11 mouse cellular contexts compared by ENCODE assay signal in the genomic region with DNA sequence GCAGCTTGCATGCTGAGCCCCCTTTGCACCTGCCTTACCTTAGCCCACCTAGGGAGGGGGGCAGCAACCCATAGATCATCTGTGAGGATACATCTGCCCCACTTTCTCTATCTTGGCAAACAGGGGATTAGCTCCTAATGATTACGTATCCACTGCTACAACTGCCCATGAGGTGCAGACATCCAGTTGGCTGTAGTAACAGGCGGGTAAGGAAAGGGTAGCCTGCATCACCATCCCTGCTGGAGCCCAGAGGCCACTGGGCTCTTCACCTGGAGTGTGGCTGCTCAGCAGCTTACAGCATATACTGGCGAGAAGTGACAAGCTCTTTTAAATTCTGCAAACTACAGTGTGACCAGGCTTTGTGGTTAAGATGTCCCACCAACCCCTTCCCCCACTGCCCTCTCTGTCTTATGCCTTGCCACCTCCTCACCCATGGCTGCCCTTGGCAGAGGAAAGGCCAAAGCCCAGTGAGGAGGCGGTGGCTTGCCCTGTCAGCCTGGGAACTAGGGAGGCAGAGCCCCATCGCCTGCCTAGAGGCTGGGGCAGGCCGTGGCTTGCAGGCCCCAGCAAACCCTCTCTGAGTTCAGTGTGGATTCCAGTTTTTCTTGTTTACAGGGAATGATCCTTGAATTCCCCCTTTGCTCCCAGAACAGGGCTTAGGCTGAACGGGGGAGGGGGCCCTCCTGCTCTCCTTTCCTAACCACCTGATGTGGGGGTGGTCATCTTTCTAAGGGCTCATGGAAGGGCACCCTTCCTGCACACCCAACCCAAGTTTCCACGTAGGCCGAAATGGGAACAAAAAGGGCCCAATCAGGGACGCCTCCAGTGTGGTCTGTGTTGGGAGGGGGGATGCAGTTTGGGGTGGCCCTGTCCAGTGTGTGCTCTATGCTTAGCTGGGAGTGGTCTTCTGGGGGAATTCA. TPM values are rescaled to one million over a fixed set of nuclear protein-coding genes. Genes with fewer than 3 reads are reported as not detected.
DNase-seq lines count a peak whose midpoint lies in the region; ATAC-seq and TF ChIP-seq lines count a peak whose summit lies in the region.
"Had no signal": no experiment of that assay in that cellular context is flagged by ENCODE, and none has a peak within 500 bp of the region (broad histone marks: within the 10 kb centered on the region; RNA-seq: fewer than 3 reads in every experiment).

No protein-coding gene starts in this region.

- no peak for TF ChIP-seq CTCF in small intestine, adult 2 months (IDR thresholded peaks at IDR 0.05; ENCODE audit: extremely low read depth, insufficient read length, insufficient replicate concordance, low read depth, low read length)

- H3K4me1 ChIP-seq in lung, embryonic 15.5 days, result peaks cover 44% of the 10 kb centered on the region
- peaks cover 40% of the 10 kb centered on the region for H3K4me1 ChIP-seq in intestine, embryonic 16.5 days (ENCODE audit: control insufficient read depth, insufficient read depth, low read length)
- peaks cover 19% of the 10 kb centered on the region for H3K4me1 ChIP-seq in small intestine, adult 2 months (ENCODE audit: control insufficient read depth, insufficient read depth, insufficient read length, low read length)

- H3K9me3 ChIP-seq in lung, embryonic 15.5 days, result no peaks in the 10 kb centered on the region
- H3K9me3 ChIP-seq in intestine, embryonic 16.5 days (ENCODE audit: control insufficient read depth, low read length), result no peaks in the 10 kb centered on the region

- H3K4me2 ChIP-seq in lung, embryonic 15.5 days, result peak overlapping the region; percentile 98
- peak overlapping the region; percentile 94 for H3K4me2 ChIP-seq in intestine, embryonic 16.5 days (ENCODE audit: low read depth, low read length)

- DNase-seq in adrenal gland, postnatal 14 days, result peak; percentile 45
- no peak for DNase-seq in adrenal gland, adult 8-10 months
- DNase-seq in lung, adult 18-20 months, result no peak
- no peak for DNase-seq in retina, postnatal 1 day
- no peak for DNase-seq in MN1 (ENCODE audit: low spot score)
- DNase-seq: adrenal gland, adult 2 months; cerebellum, postnatal 36 days; kidney, adult 8-10 months had no signal

- ATAC-seq in lung, embryonic 15.5 days (ENCODE audit: borderline replicate concordance, extremely low read depth, low FRiP score, low TSS enrichment), result no peak
- no peak for ATAC-seq in intestine, embryonic 16.5 days

- 72% methylated on average over 10 of the region's 10 CpGs for WGBS in lung, embryonic 15.5 days
- WGBS in intestine, embryonic 16.5 days, result 65% methylated on average over 10 of the region's 10 CpGs
- WGBS in small intestine, adult 2 months, result 64% methylated on average over 10 of the region's 10 CpGs

- H3K4me3 ChIP-seq in lung, embryonic 15.5 days, result 0 out of 2 replicates have a peak overlapping the region, but pooled peaks have one; percentile 3
- peak overlapping the region; percentile 74 for H3K4me3 ChIP-seq in intestine, embryonic 16.5 days (ENCODE audit: low read length)
- peak overlapping the region; percentile 19; the same call in 1 of the 2 replicates for H3K4me3 ChIP-seq in small intestine, adult 2 months (ENCODE audit: low read depth, low read length)

- H3K36me3 ChIP-seq in lung, embryonic 15.5 days, result no peaks in the 10 kb centered on the region
- no peaks in the 10 kb centered on the region for H3K36me3 ChIP-seq in intestine, embryonic 16.5 days (ENCODE audit: control insufficient read depth, insufficient read depth, low read length)
- H3K36me3 ChIP-seq in small intestine, adult 2 months (ENCODE audit: control insufficient read depth, insufficient read depth, low read length), result no peaks in the 10 kb centered on the region

- H3K9ac ChIP-seq in lung, embryonic 15.5 days, result no peak overlapping the region
- H3K9ac ChIP-seq in intestine, embryonic 16.5 days (ENCODE audit: low read depth, low read length), result peak overlapping the region; percentile 91

- H3K27ac ChIP-seq in lung, embryonic 15.5 days, result no peak overlapping the region
- H3K27ac ChIP-seq in intestine, embryonic 16.5 days (ENCODE audit: low read length), result peak overlapping the region; percentile 29
- no peak overlapping the region for H3K27ac ChIP-seq in small intestine, adult 2 months (ENCODE audit: insufficient read depth, low read depth, low read length)

- peaks cover 31% of the 10 kb centered on the region for H3K27me3 ChIP-seq in lung, embryonic 15.5 days
- peaks cover 11% of the 10 kb centered on the region for H3K27me3 ChIP-seq in intestine, embryonic 16.5 days (replicated peaks; ENCODE audit: control insufficient read depth, insufficient read depth, low read length)
- H3K27me3 ChIP-seq in small intestine, adult 2 months (ENCODE audit: control insufficient read depth, insufficient read depth, low read length), result no peaks in the 10 kb centered on the region

- no peak for TF ChIP-seq POLR2A in small intestine, adult 2 months (IDR thresholded peaks at IDR 0.05; ENCODE audit: low read depth, low read length)

RNA-seq across cellular contexts. Expression of gene Cebpa, which starts 3.6 kb away (rescaled TPM):
- 178 and 183 TPM in 2 replicates for total RNA-seq in adrenal gland, postnatal 14 days (2021)
- 100 to 1,000 TPM in 2 of 4 experiments, 10 to 100 TPM in 2; 45.2 to 106 (median 92.9) TPM for total RNA-seq in adrenal gland, adult 8-10 months (2022)
- polyA plus RNA-seq in lung, embryonic 15.5 days (2015; fragmentation: Nextera tagmentation; extraction: Ambion mirVana), result 6.9 and 7.3 TPM in 2 replicates
- 9.9 and 11.7 TPM in 2 replicates for polyA plus RNA-seq in intestine, embryonic 16.5 days (2015; fragmentation: Nextera tagmentation; extraction: Ambion mirVana)
- polyA plus RNA-seq in small intestine, adult 2 months (2012; rRNA removed), result 39.2 and 105 TPM in 2 replicates

Comparison
In these comparisons a context has a peak if more than half of its experiments do, and no peak if none do; other contexts are left out.
1. H3K4me3 ChIP-seq: peak in every context shown above with its lines; median percentile 74 in intestine, embryonic 16.5 days; 19 in small intestine, adult 2 months; 3 in lung, embryonic 15.5 days.